Mouse (Mus musculus): Measurements from ENCODE around the gene Plxdc1. TPM values are rescaled to one million over a fixed set of nuclear protein-coding genes. Genes with fewer than 3 reads are reported as not detected.

Plxdc1 gene
- polyA plus RNA-seq, 1 experiment from 2014 or later, result 2.8 TPM

- no peak overlapping the region for H3K4me2 ChIP-seq (ENCODE audit: low read length)
- no peaks in the 10 kb centered on the region for H3K4me1 ChIP-seq (ENCODE audit: control insufficient read depth, insufficient read depth, low read depth, low read length)
- H3K9me3 ChIP-seq (ENCODE audit: control insufficient read depth, low read length), result no peaks in the 10 kb centered on the region
- H3K4me3 ChIP-seq (ENCODE audit: low read length), result no peak overlapping the region
- no peak overlapping the region for H3K9ac ChIP-seq (ENCODE audit: low read depth, low read length)
- no peak for ATAC-seq
- H3K27ac ChIP-seq (ENCODE audit: low read depth, low read length), result no peak overlapping the region
- 50% methylated on average over 2 of the region's 2 CpGs for WGBS
- no peaks in the 10 kb centered on the region for H3K27me3 ChIP-seq (replicated peaks; ENCODE audit: control insufficient read depth, insufficient read depth, low read length)
- H3K36me3 ChIP-seq (ENCODE audit: control insufficient read depth, insufficient read depth, low read length), result no peaks in the 10 kb centered on the region
Measured at GRCm38 (mm10) chr11:97905941-97906340, 80.3 kb downstream of the Plxdc1 start.

- whole genome bisulfite sequencing, result 87% methylated on average over 2 of the region's 2 CpGs
- no peaks in the 10 kb centered on the region for H3K4me1 ChIP-seq (ENCODE audit: control insufficient read depth, insufficient read depth, low read depth, low read length)
- no peaks in the 10 kb centered on the region for H3K27me3 ChIP-seq (replicated peaks; ENCODE audit: control insufficient read depth, insufficient read depth, low read length)
Measured at GRCm38 (mm10) chr11:97905540-97905939, 80.7 kb downstream of the Plxdc1 start.

GRCm38 (mm10) chr11:97904801-97905200 is 81.4 kb downstream of the Plxdc1 start:
- ATAC-seq, result no peak
- no peaks in the 10 kb centered on the region for H3K36me3 ChIP-seq (ENCODE audit: control insufficient read depth, insufficient read depth, low read length)
- 82% methylated on average over 13 of the region's 13 CpGs for WGBS
- H3K9ac ChIP-seq (ENCODE audit: low read depth, low read length), result no peak overlapping the region
- no peaks in the 10 kb centered on the region for H3K27me3 ChIP-seq (replicated peaks; ENCODE audit: control insufficient read depth, insufficient read depth, low read length)
- H3K4me3 ChIP-seq (ENCODE audit: low read length), result no peak overlapping the region
- no peak overlapping the region for H3K4me2 ChIP-seq (ENCODE audit: low read length)
- H3K4me1 ChIP-seq (ENCODE audit: control insufficient read depth, insufficient read depth, low read depth, low read length), result peaks cover 3% of the 10 kb centered on the region; the same call in 1 of the 2 replicates
- no peak overlapping the region for H3K27ac ChIP-seq (ENCODE audit: low read depth, low read length)
- no peaks in the 10 kb centered on the region for H3K9me3 ChIP-seq (ENCODE audit: control insufficient read depth, low read length)

More at GRCm38 (mm10) chr11:97905540-97905939, 80.7 kb downstream of the Plxdc1 start:
- no peak for ATAC-seq
- H3K4me2 ChIP-seq (ENCODE audit: low read length), result no peak overlapping the region
- no peak overlapping the region for H3K9ac ChIP-seq (ENCODE audit: low read depth, low read length)
- no peaks in the 10 kb centered on the region for H3K36me3 ChIP-seq (ENCODE audit: control insufficient read depth, insufficient read depth, low read length)
- no peaks in the 10 kb centered on the region for H3K9me3 ChIP-seq (ENCODE audit: control insufficient read depth, low read length)
- no peak overlapping the region for H3K4me3 ChIP-seq (ENCODE audit: low read length)
- H3K27ac ChIP-seq (ENCODE audit: low read depth, low read length), result no peak overlapping the region

GRCm38 (mm10) chr11:97901806-97902205 is 84.4 kb downstream of the Plxdc1 start:
- ATAC-seq, result no peak
- no peaks in the 10 kb centered on the region for H3K36me3 ChIP-seq (ENCODE audit: control insufficient read depth, insufficient read depth, low read length)

GRCm38 (mm10) chr11:97899822-97900221 is 86.4 kb downstream of the Plxdc1 start:
- no peaks in the 10 kb centered on the region for H3K27me3 ChIP-seq (replicated peaks; ENCODE audit: control insufficient read depth, insufficient read depth, low read length)
- H3K4me3 ChIP-seq (ENCODE audit: low read length), result no peak overlapping the region
- no peaks in the 10 kb centered on the region for H3K36me3 ChIP-seq (ENCODE audit: control insufficient read depth, insufficient read depth, low read length)
- H3K9me3 ChIP-seq (ENCODE audit: control insufficient read depth, low read length), result no peaks in the 10 kb centered on the region
- peak; percentile 74 for ATAC-seq
- H3K4me2 ChIP-seq (ENCODE audit: low read length), result no peak overlapping the region
- H3K9ac ChIP-seq (ENCODE audit: low read depth, low read length), result no peak overlapping the region
- H3K27ac ChIP-seq (ENCODE audit: low read depth, low read length), result no peak overlapping the region
- WGBS, result 7% methylated on average over 2 of the region's 2 CpGs
- peaks cover 3% of the 10 kb centered on the region; the same call in 1 of the 2 replicates for H3K4me1 ChIP-seq (ENCODE audit: control insufficient read depth, insufficient read depth, low read depth, low read length)

More at GRCm38 (mm10) chr11:97901806-97902205, 84.4 kb downstream of the Plxdc1 start:
- H3K4me2 ChIP-seq (ENCODE audit: low read length), result no peak overlapping the region
- H3K27ac ChIP-seq (ENCODE audit: low read depth, low read length), result no peak overlapping the region
- H3K4me1 ChIP-seq (ENCODE audit: control insufficient read depth, insufficient read depth, low read depth, low read length), result peaks cover 3% of the 10 kb centered on the region; the same call in 1 of the 2 replicates
- H3K9me3 ChIP-seq (ENCODE audit: control insufficient read depth, low read length), result no peaks in the 10 kb centered on the region
- WGBS, result 84% methylated on average over 6 of the region's 6 CpGs
- H3K4me3 ChIP-seq (ENCODE audit: low read length), result no peak overlapping the region
- H3K9ac ChIP-seq (ENCODE audit: low read depth, low read length), result no peak overlapping the region
- no peaks in the 10 kb centered on the region for H3K27me3 ChIP-seq (replicated peaks; ENCODE audit: control insufficient read depth, insufficient read depth, low read length)

GRCm38 (mm10) chr11:97897568-97898185 is 88.6 kb downstream of the Plxdc1 start:
- Histone ChIP-seq H3K9me3 (ENCODE audit: control insufficient read depth, low read length) (0 out of 2 replicates have a peak, but pooled peaks cover 2% of the 10 kb centered on the region), H3K27ac (ENCODE audit: low read depth, low read length) (no peak overlapping the region)
- 77% methylated on average over 3 of the region's 3 CpGs for whole genome bisulfite sequencing

GRCm38 (mm10) chr11:97896655-97897054 is 89.6 kb downstream of the Plxdc1 start:
- Histone ChIP-seq H3K9ac (ENCODE audit: low read depth, low read length) (no peak overlapping the region), H3K27me3 (replicated peaks; ENCODE audit: control insufficient read depth, insufficient read depth, low read length) (no peaks in the 10 kb centered on the region), H3K27ac (ENCODE audit: low read depth, low read length) (no peak overlapping the region), H3K4me3 (ENCODE audit: low read length) (no peak overlapping the region), H3K9me3 (ENCODE audit: control insufficient read depth, low read length) (0 out of 2 replicates have a peak, but pooled peaks cover 2% of the 10 kb centered on the region), H3K4me2 (ENCODE audit: low read length) (no peak overlapping the region), H3K36me3 (ENCODE audit: control insufficient read depth, insufficient read depth, low read length) (no peaks in the 10 kb centered on the region), H3K4me1 (ENCODE audit: control insufficient read depth, insufficient read depth, low read depth, low read length) (peaks cover 3% of the 10 kb centered on the region; the same call in 1 of the 2 replicates)
- ATAC-seq, result no peak
- WGBS, result 72% methylated on average over 4 of the region's 4 CpGs

More at GRCm38 (mm10) chr11:97897568-97898185, 88.6 kb downstream of the Plxdc1 start:
- no peaks in the 10 kb centered on the region for H3K36me3 ChIP-seq (ENCODE audit: control insufficient read depth, insufficient read depth, low read length)
- H3K9ac ChIP-seq (ENCODE audit: low read depth, low read length), result no peak overlapping the region
- no peak overlapping the region for H3K4me3 ChIP-seq (ENCODE audit: low read length)
- ATAC-seq, result no peak
- H3K27me3 ChIP-seq (replicated peaks; ENCODE audit: control insufficient read depth, insufficient read depth, low read length), result no peaks in the 10 kb centered on the region
- no peak overlapping the region for H3K4me2 ChIP-seq (ENCODE audit: low read length)
- peaks cover 3% of the 10 kb centered on the region; the same call in 1 of the 2 replicates for H3K4me1 ChIP-seq (ENCODE audit: control insufficient read depth, insufficient read depth, low read depth, low read length)

GRCm38 (mm10) chr11:97891821-97892220 is 94.4 kb downstream of the Plxdc1 start:
- Histone ChIP-seq H3K4me3 (ENCODE audit: low read length) (no peak overlapping the region), H3K27ac (ENCODE audit: low read depth, low read length) (no peak overlapping the region), H3K9ac (ENCODE audit: low read depth, low read length) (no peak overlapping the region), H3K36me3 (ENCODE audit: control insufficient read depth, insufficient read depth, low read length) (no peaks in the 10 kb centered on the region), H3K9me3 (ENCODE audit: control insufficient read depth, low read length) (0 out of 2 replicates have a peak, but pooled peaks cover 2% of the 10 kb centered on the region), H3K27me3 (replicated peaks; ENCODE audit: control insufficient read depth, insufficient read depth, low read length) (no peaks in the 10 kb centered on the region), H3K4me2 (ENCODE audit: low read length) (no peak overlapping the region), H3K4me1 (ENCODE audit: control insufficient read depth, insufficient read depth, low read depth, low read length) (no peaks in the 10 kb centered on the region)
- ATAC-seq, result no peak
- WGBS, result 81% methylated on average over 5 of the region's 5 CpGs

GRCm38 (mm10) chr11:97885296-97885915 is 100.8 kb downstream of the Plxdc1 start:
- no peaks in the 10 kb centered on the region for H3K27me3 ChIP-seq (replicated peaks; ENCODE audit: control insufficient read depth, insufficient read depth, low read length)
- H3K4me3 ChIP-seq (ENCODE audit: low read length), result no peak overlapping the region
- no peak overlapping the region for H3K9ac ChIP-seq (ENCODE audit: low read depth, low read length)
- no peak overlapping the region for H3K27ac ChIP-seq (ENCODE audit: low read depth, low read length)
- 100% methylated on average over 2 of the region's 2 CpGs for WGBS
- no peaks in the 10 kb centered on the region for H3K9me3 ChIP-seq (ENCODE audit: control insufficient read depth, low read length)
- H3K4me1 ChIP-seq (ENCODE audit: control insufficient read depth, insufficient read depth, low read depth, low read length), result no peaks in the 10 kb centered on the region; the same call in 1 of the 2 replicates
- no peak for ATAC-seq
- H3K4me2 ChIP-seq (ENCODE audit: low read length), result no peak overlapping the region
- no peaks in the 10 kb centered on the region for H3K36me3 ChIP-seq (ENCODE audit: control insufficient read depth, insufficient read depth, low read length)
